Mouse (Mus musculus) embryo, embryonic 11 days (tissue): ENCODE measurements at regions not wholly inside any gene's neighbourhood (a gene's known extent, or its start where the extent isn't known, plus 50 kb on each side); places are given as distances from the start of the nearest gene placed in this dataset.

Source experiments
- DNase-seq: peaks from one replicate; pipeline ENCODE4 v3.0.0-alpha.2; 2015

DNA sequence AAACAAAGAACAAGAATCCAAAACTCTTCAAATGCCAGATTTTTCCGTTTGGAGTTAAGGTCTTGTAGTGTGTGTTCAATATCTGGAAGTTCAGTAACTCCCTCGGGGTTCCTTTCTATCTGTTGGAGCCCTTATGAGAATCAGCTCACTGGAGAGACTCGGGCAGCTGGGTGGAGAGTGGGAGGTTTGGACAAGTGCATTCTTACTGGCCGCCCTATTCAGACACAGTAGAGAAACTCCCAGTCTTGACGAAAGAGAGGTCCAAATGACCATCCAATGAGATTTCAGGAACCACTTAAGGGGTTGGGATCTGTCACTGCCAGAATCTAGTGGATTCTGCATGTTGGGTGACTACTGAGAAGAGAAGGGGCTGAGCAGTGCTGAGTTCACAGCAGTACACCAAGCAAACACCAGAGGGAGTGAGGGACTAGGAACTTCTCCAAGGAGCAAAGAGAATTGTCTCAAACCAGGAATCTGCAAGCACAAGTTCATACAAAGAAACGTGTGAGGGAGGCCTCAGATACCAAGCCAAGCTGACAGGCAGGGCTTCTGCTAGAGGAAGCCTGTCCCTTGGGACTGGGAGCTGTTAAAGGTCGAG lies 310.0 kb upstream of the Magi2 start:
- peak; percentile 55 for DNase-seq

DNA sequence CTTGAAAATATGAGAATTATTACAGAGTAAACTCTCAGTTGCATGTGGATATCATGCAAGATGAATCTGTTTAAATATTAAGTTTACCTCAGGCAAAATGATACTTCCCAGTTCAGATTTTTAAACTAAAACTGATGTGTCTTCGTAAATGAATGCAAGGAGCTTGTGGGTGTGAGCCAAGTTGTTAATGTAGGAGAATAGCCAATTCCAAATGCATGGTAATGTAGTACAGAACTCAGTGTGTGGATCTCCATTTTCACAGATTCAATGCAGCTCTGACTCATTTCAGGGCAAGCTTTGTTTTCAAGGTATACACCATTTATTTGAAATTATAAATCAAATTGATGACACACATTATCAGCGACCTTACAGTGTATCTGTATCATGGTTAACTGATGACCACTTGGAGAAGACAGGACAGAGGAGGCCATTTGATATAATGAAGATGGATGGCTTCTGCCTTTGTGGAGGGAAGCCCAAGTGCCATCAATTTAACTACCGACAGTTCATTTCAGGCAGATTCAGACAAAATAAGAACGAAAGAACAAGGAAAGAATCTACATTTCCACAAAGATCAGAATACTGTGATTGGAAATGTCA lies 272.9 kb upstream of the Magi2 start:
- no peak for DNase-seq
